Mouse (Mus musculus): ENCODE measurements around the gene Fam83f.
"Not testable (repeated sequence)": the region's sequence is repeated elsewhere in the genome, so short reads cannot be mapped to it uniquely, and the experiment has no call there.

The Fam83f gene

DNA sequence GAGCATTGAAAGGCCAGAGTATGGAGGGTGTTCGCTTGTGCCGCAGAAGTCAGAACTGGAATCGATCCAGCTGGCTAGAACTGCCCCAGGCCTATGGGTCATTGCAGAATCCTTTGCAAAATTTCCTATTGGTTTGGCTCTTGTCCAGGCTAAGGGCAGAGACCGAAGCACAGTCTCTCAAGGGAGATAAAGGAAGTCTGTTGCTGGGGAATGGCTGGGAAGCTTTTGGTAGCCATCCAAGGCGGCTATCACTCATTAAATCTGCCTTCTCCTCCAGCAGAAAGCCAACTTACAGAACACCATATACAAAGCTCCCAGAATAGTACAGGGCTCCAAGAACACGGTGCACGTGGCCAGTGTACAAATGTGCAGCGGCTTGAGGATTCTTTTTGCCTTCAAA, 35.4 kb downstream of the Fam83f start:
- no peak for DNase-seq

DNA sequence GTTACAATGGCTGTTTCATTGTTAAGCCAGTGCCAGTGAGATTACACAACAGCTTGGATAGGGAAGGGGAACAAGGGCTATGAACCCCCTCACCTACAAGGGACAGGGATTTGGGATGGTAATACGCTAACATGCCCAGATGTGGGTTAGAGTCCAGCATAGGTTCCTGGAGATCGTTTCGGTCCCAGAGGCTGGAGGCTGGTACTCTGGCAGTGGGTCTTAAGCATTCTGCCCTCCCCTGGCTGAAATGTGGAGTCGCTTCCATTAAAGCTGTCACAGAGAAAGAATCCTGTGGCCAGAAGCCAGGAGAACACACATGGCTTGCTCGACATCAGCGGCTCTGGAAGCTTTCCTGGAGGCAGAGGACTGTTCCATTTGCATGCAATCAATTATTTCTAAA, 37.9 kb downstream of the Fam83f start:
- peak; percentile 14 for DNase-seq

- no peak for DNase-seq
Observed at GRCm38 (mm10) chr15:80710257-80710607, 38.6 kb downstream of the Fam83f start.

- peak; percentile 99 for DNase-seq
Observed at GRCm38 (mm10) chr15:80710608-80711363, 39.1 kb downstream of the Fam83f start, which contains the start of gene Tnrc6b. TSS of gene Tnrc6b (plus strand) at chr15:80711313.

GRCm38 (mm10) chr15:80711401-80712151, 39.9 kb downstream of the Fam83f start:
- DNase-seq: peak; percentile 73

DNA sequence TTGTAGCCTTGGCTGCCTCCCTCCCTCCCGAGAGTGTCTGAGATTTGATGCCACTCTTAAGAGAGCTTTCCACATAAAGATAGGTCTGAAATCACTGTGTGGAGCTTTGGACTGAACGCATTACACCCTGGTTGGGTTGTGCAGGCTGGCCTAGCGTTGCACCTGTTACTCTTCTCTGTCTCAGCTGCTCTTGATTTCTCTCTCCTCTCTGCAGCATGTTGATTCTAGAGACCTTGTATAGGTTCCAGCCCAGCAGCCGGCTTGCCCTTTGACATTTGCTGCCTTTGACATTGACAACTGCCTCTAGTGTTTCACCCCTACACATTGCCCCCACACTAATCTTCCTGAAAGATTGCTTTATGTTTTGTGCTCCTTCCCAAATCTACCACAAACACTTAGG, 42.7 kb downstream of the Fam83f start:
- no peak for DNase-seq

- no peak for DNase-seq
Observed at GRCm38 (mm10) chr15:80716631-80717135, 45.0 kb downstream of the Fam83f start.

DNA sequence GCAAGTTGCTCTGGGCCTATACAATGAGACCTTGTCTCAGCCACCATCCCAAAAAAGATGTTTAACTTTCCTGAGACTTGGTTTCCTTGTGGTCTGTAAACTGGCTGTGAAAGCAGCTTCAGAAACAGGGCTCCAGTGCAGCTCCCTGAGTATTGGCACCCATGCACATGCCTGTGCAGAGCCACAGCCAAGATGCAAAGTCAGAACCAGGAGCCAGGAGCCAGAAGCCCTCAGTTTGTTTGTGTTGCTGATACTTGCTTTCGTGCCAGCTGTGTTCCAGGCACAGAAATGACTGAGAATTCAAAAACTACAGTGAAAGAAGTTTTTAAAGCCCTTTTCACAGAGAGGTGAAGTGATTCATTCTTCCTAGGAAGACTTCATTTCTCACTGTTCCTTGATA, 45.8 kb downstream of the Fam83f start:
- DNase-seq: no peak

- no peak for DNase-seq
Observed at GRCm38 (mm10) chr15:80720249-80720648, 48.6 kb downstream of the Fam83f start.

DNA sequence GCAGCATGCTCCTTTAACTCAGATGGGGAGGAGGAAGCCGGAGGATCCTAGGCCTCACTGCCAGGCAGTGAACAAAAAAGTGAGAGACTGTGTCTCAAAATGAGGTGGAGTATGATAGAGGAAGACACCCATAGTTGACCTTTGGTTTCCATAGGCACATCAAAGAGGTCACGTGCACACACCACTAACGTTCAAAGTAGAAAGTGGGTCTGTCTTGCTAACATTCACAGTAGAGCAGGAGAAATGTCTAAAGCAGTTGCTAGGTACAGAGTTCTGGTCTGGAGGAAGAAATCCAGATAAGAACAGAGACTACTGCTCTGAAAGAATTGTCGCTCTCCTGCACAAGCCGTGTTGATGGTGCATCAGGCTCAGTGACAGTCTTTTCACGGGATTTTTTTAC, 50.2 kb downstream of the Fam83f start:
- no peak for DNase-seq

- no peak for DNase-seq
Observed at GRCm38 (mm10) chr15:80722366-80722765, 50.7 kb downstream of the Fam83f start.

DNA sequence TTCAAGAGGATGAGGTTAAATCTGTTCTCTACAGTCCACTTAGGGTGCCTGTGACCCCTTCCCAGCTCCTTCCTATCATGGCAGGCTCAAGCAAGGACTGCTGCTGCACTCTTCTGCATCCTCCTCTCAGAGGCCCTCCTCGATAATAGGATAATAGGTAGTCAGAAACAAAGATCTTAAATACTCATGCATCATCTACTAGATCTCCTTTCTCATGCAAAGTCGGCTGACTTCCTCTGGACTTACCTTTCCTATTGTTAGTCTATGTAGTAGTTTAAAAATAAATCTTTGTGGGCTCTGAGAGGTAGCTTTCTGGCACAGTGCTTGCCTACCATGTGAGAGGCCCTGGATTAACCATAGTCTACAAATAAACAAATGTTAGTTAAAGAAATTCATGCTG, 57.8 kb downstream of the Fam83f start:
- no peak for DNase-seq

- no peak for DNase-seq
Observed at GRCm38 (mm10) chr15:80731043-80731442, 59.4 kb downstream of the Fam83f start.

DNA sequence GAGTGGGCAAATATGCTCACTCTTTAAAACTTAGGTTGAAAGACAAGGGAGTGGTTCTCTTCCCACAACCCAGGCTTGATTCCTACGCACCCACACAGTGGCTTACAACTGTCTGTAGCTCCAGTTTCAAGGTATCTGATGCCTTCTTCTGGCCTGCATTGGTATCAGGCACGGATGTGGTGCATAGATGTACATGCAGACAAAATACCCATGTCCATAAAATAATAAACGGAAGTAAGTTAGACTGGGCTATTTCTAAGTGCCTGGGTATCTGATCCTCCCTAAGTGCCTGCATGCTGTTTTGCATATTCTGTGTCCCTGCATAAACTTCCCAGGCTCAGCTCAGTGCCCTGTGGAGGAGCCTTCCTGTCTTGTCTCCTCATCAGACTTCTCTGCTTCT, 59.9 kb downstream of the Fam83f start:
- no peak for DNase-seq

DNA sequence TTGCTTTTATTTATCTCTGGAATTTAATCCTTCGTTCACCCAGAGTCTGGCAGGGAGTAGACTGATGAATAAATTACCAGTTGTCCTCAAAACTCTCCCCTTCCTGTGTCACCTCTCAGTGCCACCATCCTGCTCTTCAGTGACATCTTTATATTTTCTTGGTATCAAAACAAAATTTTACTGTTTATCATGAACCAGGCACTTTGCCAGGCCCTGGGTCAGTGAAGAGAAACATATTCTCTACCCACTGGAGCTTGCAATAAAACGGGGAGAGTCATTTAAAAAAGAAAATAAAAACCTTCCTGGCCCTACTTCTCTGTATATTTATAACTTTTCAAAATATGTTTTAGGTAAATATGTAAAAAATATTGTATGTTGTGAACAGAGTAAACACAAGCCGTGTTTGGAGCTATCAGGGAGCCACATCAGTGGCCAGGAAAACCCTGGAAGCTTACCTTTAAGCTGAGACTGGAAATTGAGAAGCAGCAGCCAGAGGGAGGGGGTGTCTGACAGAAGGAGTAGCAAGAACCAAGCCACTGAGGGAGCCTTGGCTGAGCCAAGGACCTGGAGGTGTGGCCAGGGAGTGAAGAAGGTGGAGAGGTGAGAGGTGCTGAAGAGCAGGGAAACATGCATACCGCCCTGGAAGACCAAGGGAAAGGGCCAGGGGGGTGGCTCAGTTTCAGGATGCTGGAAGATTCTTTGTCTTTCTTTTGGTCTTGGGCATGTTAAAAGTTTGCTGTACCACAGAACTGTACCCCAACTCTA, 60.8 kb downstream of the Fam83f start:
- no peak for DNase-seq

DNA sequence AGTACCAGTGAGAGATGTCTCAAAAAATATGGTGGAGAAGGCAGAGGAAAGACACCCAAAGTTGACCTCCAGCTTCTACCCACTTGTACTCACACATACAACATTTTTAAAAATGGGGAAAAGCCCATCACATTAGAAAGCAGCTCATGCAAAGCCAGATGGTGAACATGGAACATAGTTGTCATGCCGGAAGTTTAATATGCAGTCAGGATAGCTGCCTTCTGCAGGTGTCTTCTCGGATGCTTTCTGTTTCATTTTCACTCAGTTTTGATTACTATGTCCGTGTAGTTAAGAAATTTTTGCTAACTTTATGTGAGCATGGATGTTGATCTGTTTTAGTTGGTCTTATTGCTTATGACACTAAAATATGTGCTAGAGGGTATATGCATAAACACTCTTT, 63.7 kb downstream of the Fam83f start:
- DNase-seq: no peak

DNA sequence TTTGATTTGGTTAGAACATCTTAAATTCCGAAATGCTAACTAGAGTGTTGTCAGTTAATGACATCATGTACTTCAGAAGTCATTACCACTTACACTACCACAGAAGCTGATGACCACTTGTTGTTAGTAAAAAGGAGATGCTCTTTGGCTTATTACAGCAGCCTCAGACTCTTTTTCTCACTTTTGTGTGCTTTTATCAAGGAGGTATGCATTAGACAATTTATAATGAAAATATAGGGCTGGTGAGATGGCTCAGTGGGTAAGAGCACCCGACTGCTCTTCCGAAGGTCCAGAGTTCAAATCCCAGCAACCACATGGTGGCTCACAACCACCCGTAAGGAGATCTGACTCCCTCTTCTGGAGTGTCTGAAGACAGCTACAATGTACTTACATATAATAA, 64.1 kb downstream of the Fam83f start:
- not testable (repeated sequence) for DNase-seq

GRCm38 (mm10) chr15:80736553-80736952, 64.9 kb downstream of the Fam83f start:
- no peak for DNase-seq

DNA sequence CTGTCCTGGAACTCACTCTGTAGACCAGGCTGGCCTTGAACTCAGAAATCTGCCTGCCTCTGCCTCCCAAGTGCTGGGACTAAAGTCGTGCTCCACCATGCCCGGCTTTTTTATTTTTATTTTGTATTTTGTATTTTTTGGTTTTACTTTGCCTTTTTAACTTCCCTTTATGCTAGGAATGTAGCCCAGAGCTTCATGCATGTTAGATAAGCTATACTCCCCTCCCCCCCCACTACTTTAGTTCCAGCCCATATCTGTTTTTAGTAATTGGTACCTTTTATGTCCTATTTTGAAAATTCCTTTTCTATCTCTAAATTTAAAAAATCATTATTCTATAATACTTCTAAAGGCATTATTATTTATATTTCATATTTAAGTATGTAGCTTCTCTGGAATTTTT, 66.6 kb downstream of the Fam83f start:
- DNase-seq: no peak

DNA sequence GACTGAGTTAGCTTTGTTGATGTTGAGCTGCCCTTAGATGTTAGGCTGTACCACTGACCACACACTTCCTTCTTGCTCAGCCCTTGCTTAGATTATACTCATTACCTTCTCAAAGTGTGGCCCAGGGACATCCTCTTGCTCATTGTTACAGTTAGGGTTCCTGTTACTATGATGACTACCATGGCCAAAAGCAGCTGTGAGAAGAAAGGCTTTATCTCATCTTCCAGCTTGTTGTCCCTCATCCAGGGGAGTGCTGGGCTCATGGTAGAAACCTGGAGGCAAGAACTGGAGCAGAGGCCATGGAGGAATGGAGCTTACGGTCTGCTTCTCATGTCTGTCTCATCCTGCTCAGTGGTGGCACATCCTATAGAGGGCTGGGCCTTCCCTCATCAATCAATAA, 68.3 kb downstream of the Fam83f start:
- no peak for DNase-seq

DNA sequence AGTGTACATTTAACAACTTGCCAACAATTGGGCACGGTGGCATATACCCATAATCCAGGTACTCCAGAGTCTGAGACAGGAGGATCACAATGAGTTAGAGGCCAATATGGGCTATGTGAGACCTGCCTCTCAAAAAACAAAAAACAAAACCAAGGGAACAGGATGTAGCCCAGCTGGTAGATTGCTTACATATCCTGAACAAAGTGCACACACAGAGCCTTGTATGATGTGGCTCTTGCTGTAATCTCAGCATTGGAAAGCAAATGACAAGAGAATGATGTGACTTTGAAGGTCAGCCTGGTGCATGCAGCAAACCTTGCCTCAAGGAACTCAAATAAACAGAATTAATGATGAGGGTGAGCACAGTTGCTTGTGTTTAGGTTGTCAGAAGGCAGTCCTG, 70.2 kb downstream of the Fam83f start:
- DNase-seq: no peak

DNA sequence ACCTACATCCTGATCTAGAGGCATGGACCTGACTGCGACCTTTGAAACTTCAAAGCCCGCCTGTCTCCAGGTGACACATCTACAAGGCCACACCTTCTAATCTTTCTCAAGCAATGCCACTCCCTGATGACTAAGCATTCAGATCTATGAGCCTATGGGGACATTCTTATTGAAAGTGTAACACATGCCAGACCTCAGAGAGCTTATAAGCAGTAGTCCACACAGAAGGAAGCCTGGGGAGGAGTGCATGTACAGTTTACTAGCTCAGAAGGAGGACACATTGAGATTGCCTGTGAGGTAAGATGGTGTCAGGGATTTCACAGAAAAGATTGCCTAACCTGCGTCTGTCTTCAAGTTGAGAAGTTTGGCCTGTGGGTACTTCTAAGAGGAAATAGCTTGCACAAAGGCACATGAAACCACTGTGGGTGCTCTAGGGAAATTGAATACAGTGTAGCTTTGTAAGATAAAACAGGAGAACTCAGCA, 71.4 kb downstream of the Fam83f start:
- no peak for DNase-seq

- no peak for DNase-seq
Observed at GRCm38 (mm10) chr15:80743606-80744005, 72.0 kb downstream of the Fam83f start.
